Mouse (Mus musculus) intestine, embryonic 15.5 days (tissue): ENCODE results near the gene Fam131a. TPM values are rescaled to one million over a fixed set of nuclear protein-coding genes. Genes with fewer than 3 reads are reported as not detected.
A peak's percentile ranks its signal among the peaks of the same experiment; 100 is the strongest.

ENCODE experiments used
- ATAC-seq: fragments of 200-750 bp; cut with Nextera tagmentation; 2 replicates; pipeline ENCODE4 v1.8.0; 2017; ENCODE audit warnings: moderate TSS enrichment, moderate library complexity
- H3K27ac ChIP-seq: fragments of 300-500 bp; sonication (generic); 2 replicates; pipeline ENCODE4 v1.5.1; 2015; ENCODE audit warnings: mild to moderate bottlenecking, inconsistent platforms
- H3K27me3 ChIP-seq: fragments of 300-500 bp; sonication (generic); replicated peaks from 2 replicates; pipeline ENCODE4 v1.6.1; 2015; ENCODE audit warnings: inconsistent platforms
- H3K36me3 ChIP-seq: fragments of 300-500 bp; sonication (generic); 2 replicates; pipeline ENCODE4 v1.6.1; 2015; ENCODE audit warnings: inconsistent platforms
- H3K4me1 ChIP-seq: fragments of 300-500 bp; sonication (generic); replicated peaks from 2 replicates; pipeline ENCODE4 v1.6.1; 2015; ENCODE audit warnings: inconsistent platforms
- H3K4me2 ChIP-seq: fragments of 300-500 bp; sonication (generic); replicated peaks from 2 replicates; pipeline ENCODE4 v1.6.1; 2015; ENCODE audit warnings: mild to moderate bottlenecking, inconsistent platforms
- H3K4me3 ChIP-seq: fragments of 300-500 bp; sonication (generic); replicated peaks from 2 replicates; pipeline ENCODE4 v1.5.1; 2015; ENCODE audit warnings: inconsistent platforms
- H3K9ac ChIP-seq: fragments of 300-500 bp; sonication (generic); 2 replicates; pipeline ENCODE4 v1.6.1; 2015; ENCODE audit warnings: inconsistent platforms
- H3K9me3 ChIP-seq: fragments of 300-500 bp; sonication (generic); 2 replicates; pipeline ENCODE4 v1.6.1; 2016; ENCODE audit warnings: inconsistent platforms
- WGBS: fragments of 180-500 bp; shearing (Covaris S2); methylation state at CpG from one replicate; pipeline ENCODE4 v1.1.7; 2015; 5-methylcytosine and 5-hydroxymethylcytosine counted together
- polyA plus RNA-seq: library from polyadenylated mRNA; unstranded; fragments of >200 nt; fragmentation: Nextera tagmentation; extraction: Ambion mirVana; gene quantifications from 2 replicates; pipeline ENCODE4 v1.2.1, GENCODE M21; 2015

Fam131a gene
- polyA plus RNA-seq, 1 experiment from 2014 or later, result 6.7 TPM

GRCm38 (mm10) chr16:20712190-20712589 is 19.1 kb downstream of the Fam131a start:
- ATAC-seq, result no peak
- Histone ChIP-seq H3K4me1 (peaks cover 20% of the 10 kb centered on the region), H3K4me3 (no peak overlapping the region), H3K9ac (no peak overlapping the region), H3K27me3 (no peaks in the 10 kb centered on the region), H3K9me3 (no peaks in the 10 kb centered on the region), H3K36me3 (peaks cover 18% of the 10 kb centered on the region), H3K4me2 (no peak overlapping the region), H3K27ac (no peak overlapping the region)
- 78% methylated on average over 9 of the region's 9 CpGs for WGBS

DNA sequence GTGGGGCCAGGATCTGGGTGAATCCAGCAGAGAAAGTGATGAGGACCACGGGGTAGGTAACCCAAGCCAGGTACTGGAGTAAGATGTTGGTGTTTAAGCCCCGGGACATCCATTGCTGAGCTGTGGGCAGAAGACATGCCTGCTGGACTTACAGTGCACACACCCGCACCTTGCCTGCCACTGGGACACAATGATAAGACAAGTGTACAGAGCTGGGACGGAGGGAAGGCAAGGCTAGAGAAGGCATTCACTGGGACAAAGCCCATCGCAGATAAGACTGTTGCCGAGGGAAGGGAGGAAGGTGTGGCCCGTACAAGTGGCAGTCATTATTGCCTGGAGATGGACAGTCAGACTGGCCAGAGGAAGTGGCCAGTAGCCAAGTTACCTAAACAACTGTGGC is 19.8 kb downstream of the Fam131a start:
- Histone ChIP-seq H3K4me3 (no peak overlapping the region), H3K36me3 (peaks cover 15% of the 10 kb centered on the region), H3K27me3 (no peaks in the 10 kb centered on the region), H3K9ac (no peak overlapping the region), H3K4me2 (no peak overlapping the region), H3K9me3 (no peaks in the 10 kb centered on the region), H3K27ac (no peak overlapping the region), H3K4me1 (peaks cover 20% of the 10 kb centered on the region)
- ATAC-seq, result no peak
- WGBS, result 67% methylated on average over 7 of the region's 7 CpGs

- Histone ChIP-seq H3K27ac (no peak overlapping the region), H3K9ac (0 out of 2 replicates have a peak overlapping the region, but pooled peaks have one; percentile 77), H3K36me3 (peaks cover 13% of the 10 kb centered on the region), H3K4me2 (peak overlapping the region; percentile 95), H3K27me3 (no peaks in the 10 kb centered on the region), H3K4me1 (peaks cover 24% of the 10 kb centered on the region), H3K4me3 (peak overlapping the region; percentile 75), H3K9me3 (no peaks in the 10 kb centered on the region)
- WGBS, result 38% methylated on average over 11 of the region's 11 CpGs
- ATAC-seq, result no peak
These were observed 21.5 kb downstream of the Fam131a start for GRCm38 (mm10) chr16:20714307-20715080.

- Histone ChIP-seq H3K4me1 (peaks cover 24% of the 10 kb centered on the region), H3K27me3 (no peaks in the 10 kb centered on the region), H3K4me2 (peak overlapping the region; percentile 95), H3K36me3 (peaks cover 14% of the 10 kb centered on the region), H3K4me3 (peak overlapping the region; percentile 75), H3K9me3 (no peaks in the 10 kb centered on the region), H3K27ac (peak overlapping the region; percentile 98; the same call in 1 of the 2 replicates), H3K9ac (peak overlapping the region; percentile 77)
- WGBS, result 37% methylated on average over 2 of the region's 2 CpGs
- no peak for ATAC-seq
These were observed 22.1 kb downstream of the Fam131a start for GRCm38 (mm10) chr16:20715161-20715560.

DNA sequence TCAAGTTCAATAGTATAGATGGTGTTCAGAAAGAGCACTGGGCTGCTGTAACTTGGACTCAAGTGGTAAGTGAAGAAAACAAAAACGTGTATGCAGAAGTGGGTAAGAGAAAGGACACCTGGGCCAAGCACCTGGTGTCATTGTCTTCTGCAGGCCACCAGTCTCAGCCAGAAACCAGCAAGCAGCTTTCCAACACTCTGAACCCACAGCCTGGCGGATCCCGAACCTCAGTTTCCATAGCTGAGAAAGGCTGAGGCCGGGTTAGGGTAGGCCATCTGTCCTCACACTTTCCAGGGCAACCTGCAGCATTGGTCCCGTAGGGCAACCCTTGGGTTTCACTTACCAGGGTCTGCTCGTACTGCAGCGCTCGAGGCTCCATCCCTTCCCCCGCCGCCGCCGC is 22.5 kb downstream of the Fam131a start:
- no peaks in the 10 kb centered on the region for H3K27me3 ChIP-seq
- H3K4me3 ChIP-seq, result peak overlapping the region; percentile 75
- H3K4me1 ChIP-seq, result peaks cover 24% of the 10 kb centered on the region
- WGBS, result 2% methylated on average over 9 of the region's 12 CpGs
- H3K36me3 ChIP-seq, result peaks cover 11% of the 10 kb centered on the region; the same call in 1 of the 2 replicates
- H3K9ac ChIP-seq, result peak overlapping the region; percentile 77
- no peak; the same call in 1 of the 2 replicates for ATAC-seq
- no peaks in the 10 kb centered on the region for H3K9me3 ChIP-seq
- H3K4me2 ChIP-seq, result peak overlapping the region; percentile 95
- H3K27ac ChIP-seq, result peak overlapping the region; percentile 98

GRCm38 (mm10) chr16:20715976-20716840 is 23.2 kb downstream of the Fam131a start:
- H3K27ac ChIP-seq, result peak overlapping the region; percentile 98
- H3K4me3 ChIP-seq, result peak overlapping the region; percentile 75
- peak; percentile 75 for ATAC-seq
- H3K4me2 ChIP-seq, result peak overlapping the region; percentile 95
- no peaks in the 10 kb centered on the region for H3K9me3 ChIP-seq
- H3K9ac ChIP-seq, result peak overlapping the region; percentile 77
- no peaks in the 10 kb centered on the region for H3K27me3 ChIP-seq
- peaks cover 11% of the 10 kb centered on the region; the same call in 1 of the 2 replicates for H3K36me3 ChIP-seq
- under 1% methylated on average over 56 of the region's 68 CpGs for WGBS
- H3K4me1 ChIP-seq, result peaks cover 24% of the 10 kb centered on the region

DNA sequence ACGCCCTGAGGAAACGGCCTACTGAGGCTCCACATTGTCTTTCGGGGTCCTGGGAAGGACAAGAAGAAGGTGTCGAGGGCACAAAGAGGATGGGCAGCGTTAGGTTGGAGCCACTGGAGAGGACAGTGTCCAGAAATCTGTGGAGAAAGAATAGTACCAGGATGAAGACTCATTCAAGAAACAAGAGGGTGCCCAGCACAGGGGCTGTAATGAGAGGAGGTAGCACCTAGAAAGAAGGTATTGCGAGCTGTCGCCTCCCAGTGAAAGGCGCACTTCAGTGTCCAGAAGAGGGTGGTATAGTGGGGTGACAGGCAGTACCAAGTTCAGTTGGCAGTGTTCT is 23.8 kb downstream of the Fam131a start:
- H3K4me3 ChIP-seq, result peak overlapping the region; percentile 75
- ATAC-seq, result no peak
- peak overlapping the region; percentile 95 for H3K4me2 ChIP-seq
- peak overlapping the region; percentile 98 for H3K27ac ChIP-seq
- peak overlapping the region; percentile 77 for H3K9ac ChIP-seq
- under 1% methylated on average over 8 of the region's 8 CpGs for WGBS
- no peaks in the 10 kb centered on the region for H3K9me3 ChIP-seq
- H3K4me1 ChIP-seq, result peaks cover 24% of the 10 kb centered on the region
- H3K36me3 ChIP-seq, result peaks cover 12% of the 10 kb centered on the region; the same call in 1 of the 2 replicates
- no peaks in the 10 kb centered on the region for H3K27me3 ChIP-seq

DNA sequence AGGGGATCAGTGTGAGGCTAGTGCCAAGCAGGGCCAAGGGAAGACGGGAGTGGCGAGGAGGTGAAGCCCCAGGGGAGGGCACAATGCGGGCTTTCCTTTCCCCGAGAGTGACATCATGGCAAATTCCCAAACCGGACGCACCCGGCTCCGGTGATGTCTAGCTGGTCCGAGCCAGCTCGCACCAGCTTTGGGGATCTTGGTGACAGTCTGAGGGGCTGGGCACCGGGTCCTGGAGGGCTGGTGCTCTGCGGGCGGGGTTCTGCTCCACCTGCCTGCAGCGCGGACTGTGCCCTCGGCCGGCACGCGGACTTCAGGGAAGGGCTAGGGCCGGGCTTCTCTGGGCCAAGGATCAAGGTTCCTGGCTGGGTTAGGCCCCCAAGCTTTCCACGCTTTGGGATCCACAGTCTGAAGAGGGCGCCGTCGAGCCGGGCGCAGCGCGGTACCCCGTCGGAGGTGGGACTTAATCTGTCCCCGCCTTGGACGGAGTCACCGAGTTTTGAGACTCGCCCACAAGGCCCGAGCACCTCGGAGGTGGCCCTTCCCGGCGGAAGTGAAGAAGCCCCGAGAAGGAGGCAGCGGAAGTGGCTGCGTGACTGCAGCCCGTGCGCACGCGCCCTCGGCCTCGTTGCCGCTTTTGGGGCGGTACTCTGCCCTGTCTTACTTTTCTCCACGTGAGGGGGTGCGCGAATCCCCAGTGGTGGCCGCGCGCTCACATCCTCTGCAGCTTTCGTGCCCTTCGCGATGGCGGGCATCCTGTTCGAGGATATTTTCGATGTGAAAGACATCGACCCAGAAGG is 24.3 kb downstream of the Fam131a start, which contains the start of the genes Polr2h and Clcn2:
Gene Polr2h, plus strand, starts transcription at position 485 of the 797 bp plus-strand sequence.
Gene Clcn2, minus strand, starts transcription at position 566 of the 797 bp plus-strand sequence.
- Histone ChIP-seq H3K4me1 (peaks cover 24% of the 10 kb centered on the region), H3K27ac (peak within 1 kb of the TSS; percentile 98), H3K9me3 (no peaks in the 10 kb centered on the region), H3K4me2 (peak within 1 kb of the TSS; percentile 95), H3K4me3 (peak within 1 kb of the TSS; percentile 75), H3K36me3 (peaks cover 10% of the 10 kb centered on the region; the same call in 1 of the 2 replicates), H3K27me3 (no peaks in the 10 kb centered on the region), H3K9ac (peak within 1 kb of the TSS; percentile 77)
- WGBS, result under 1% methylated on average over 62 of the region's 62 CpGs
- peak; percentile 88 for ATAC-seq

- Histone ChIP-seq H3K9me3 (no peaks in the 10 kb centered on the region), H3K36me3 (0 out of 2 replicates have a peak, but pooled peaks cover 7% of the 10 kb centered on the region), H3K4me1 (peaks cover 24% of the 10 kb centered on the region), H3K9ac (peak overlapping the region; percentile 56), H3K27ac (peak overlapping the region; percentile 98), H3K27me3 (no peaks in the 10 kb centered on the region), H3K4me2 (peak overlapping the region; percentile 95), H3K4me3 (peak overlapping the region; percentile 75)
- 1% methylated on average over 18 of the region's 18 CpGs for WGBS
- ATAC-seq, result peak; percentile 35
These were observed 25.1 kb downstream of the Fam131a start for GRCm38 (mm10) chr16:20717978-20718670.

DNA sequence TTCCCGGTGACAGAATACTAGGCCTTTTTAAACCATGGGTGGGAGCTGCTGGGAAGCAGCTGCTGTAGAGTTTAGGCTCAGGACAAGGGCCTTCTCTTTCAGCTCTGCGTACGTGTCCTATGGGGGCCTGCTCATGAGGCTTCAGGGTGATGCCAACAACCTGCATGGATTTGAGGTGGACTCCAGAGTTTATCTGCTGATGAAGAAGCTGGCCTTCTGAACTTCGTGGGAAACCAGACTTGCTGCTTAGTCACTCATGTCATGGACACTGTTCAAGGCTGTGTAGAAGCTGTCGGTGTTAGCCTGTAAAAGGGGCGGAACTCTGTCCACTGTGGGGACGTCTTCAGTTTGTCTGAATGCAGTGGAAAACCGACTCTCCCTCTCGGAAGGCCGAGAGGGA is 28.8 kb downstream of the Fam131a start:
- Histone ChIP-seq H3K9ac (no peak overlapping the region), H3K4me2 (no peak overlapping the region), H3K36me3 (0 out of 2 replicates have a peak, but pooled peaks cover 7% of the 10 kb centered on the region), H3K9me3 (no peaks in the 10 kb centered on the region), H3K27ac (no peak overlapping the region), H3K27me3 (no peaks in the 10 kb centered on the region), H3K4me1 (0 out of 2 replicates have a peak, but pooled peaks cover 4% of the 10 kb centered on the region), H3K4me3 (no peak overlapping the region)
- ATAC-seq, result no peak
- WGBS, result 81% methylated on average over 10 of the region's 10 CpGs

- Histone ChIP-seq H3K4me1 (0 out of 2 replicates have a peak, but pooled peaks cover 4% of the 10 kb centered on the region), H3K27me3 (no peaks in the 10 kb centered on the region), H3K9ac (no peak overlapping the region), H3K4me2 (no peak overlapping the region), H3K9me3 (no peaks in the 10 kb centered on the region), H3K4me3 (no peak overlapping the region), H3K27ac (no peak overlapping the region), H3K36me3 (0 out of 2 replicates have a peak, but pooled peaks cover 7% of the 10 kb centered on the region)
- no peak for ATAC-seq
- 62% methylated on average over 4 of the region's 4 CpGs for WGBS
These were observed 29.7 kb downstream of the Fam131a start for GRCm38 (mm10) chr16:20722736-20723135.
